Mouse (Mus musculus) B cell, adult (primary cell): ENCODE data around the gene Olfr204. TPM values are rescaled to one million over a fixed set of nuclear protein-coding genes. Genes with fewer than 3 reads are reported as not detected.

Experiments
- total RNA-seq: library from RNA; stranded (reverse); gene quantifications from 4 replicates; pipeline ENCODE4 v1.2.4, GENCODE M21; 2023; ENCODE audit not compliant: inconsistent age

Gene Olfr204
- total RNA-seq = not detected in 4 replicates

GRCm38 (mm10) chr16:59318148-59318547 is at the start of gene Olfr204:
TSS of gene Olfr204 (minus strand) at chr16:59318248.

GRCm38 (mm10) chr16:59363893-59364292 is 45.8 kb upstream of the Olfr204 start, which contains the start of gene Olfr209:
TSS of gene Olfr209 (minus strand) at chr16:59363993.

DNA sequence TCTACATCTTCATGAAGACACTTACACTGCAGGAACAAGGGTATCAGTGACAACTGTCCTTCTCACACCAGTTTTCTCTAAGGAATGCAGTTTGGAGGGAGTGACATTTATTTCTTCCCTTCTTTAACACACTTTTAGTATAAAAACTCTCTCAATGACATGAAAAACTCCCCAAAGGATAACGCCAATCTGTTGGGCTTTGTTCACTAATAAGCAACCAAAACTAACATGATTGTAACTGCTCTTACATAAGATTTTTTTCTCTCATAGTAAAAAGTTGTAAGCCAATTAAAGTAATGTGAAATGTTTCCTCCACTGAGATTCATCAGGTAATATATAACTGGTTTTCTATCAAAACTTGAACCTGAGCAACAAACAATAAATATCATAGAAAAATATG is 31.1 kb upstream of the Olfr204 start, which contains the start of gene Olfr206:
Gene Olfr206, minus strand, starts transcription at position 101 of the 400 bp plus-strand sequence.

GRCm38 (mm10) chr16:59331038-59331437 is 13.0 kb upstream of the Olfr204 start, which contains the start of gene Olfr205:
TSS of gene Olfr205 (minus strand) at chr16:59331138.

GRCm38 (mm10) chr16:59298581-59298980 is 19.5 kb downstream of the Olfr204 start, which contains the start of gene Olfr203:
TSS of gene Olfr203 (plus strand) at chr16:59298881.

GRCm38 (mm10) chr16:59286693-59287092 is 31.4 kb downstream of the Olfr204 start, which contains the start of gene Olfr202:
TSS of gene Olfr202 (minus strand) at chr16:59286793.

DNA sequence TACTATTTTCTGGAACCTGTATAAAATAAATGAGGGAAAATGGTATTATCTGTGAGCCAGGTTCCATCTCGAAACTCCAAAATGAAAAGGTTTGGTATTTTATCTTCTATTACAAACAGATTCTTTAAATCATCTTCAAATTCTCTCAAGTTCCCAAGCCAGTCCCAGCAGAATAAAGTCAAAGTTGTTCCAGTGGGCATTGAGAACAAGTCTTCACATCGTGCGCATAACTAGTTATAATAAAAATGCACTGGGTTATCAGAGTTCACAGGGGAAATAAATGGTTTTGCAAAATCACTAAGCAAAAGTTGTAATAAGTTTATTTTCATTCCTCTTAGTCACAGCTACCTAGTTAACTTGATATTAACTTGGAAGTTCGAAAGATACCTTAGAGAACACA is 45.5 kb downstream of the Olfr204 start, which contains the start of gene Olfr201:
Gene Olfr201, minus strand, starts transcription at position 101 of the 400 bp plus-strand sequence.

Other genes with a start within 250 kb of the Olfr204 start
- gene Olfr190, start 240.2 kb downstream of the Olfr204 start, total RNA-seq = not detected in 4 replicates
- gene Olfr191, start 228.4 kb downstream of the Olfr204 start, total RNA-seq = not detected in 4 replicates
- gene Olfr193, start 206.4 kb downstream of the Olfr204 start, total RNA-seq = not detected in 4 replicates
- gene Olfr194, start 197.2 kb downstream of the Olfr204 start, total RNA-seq = not detected in 4 replicates
- gene Olfr195, start 171.2 kb downstream of the Olfr204 start, total RNA-seq = not detected in 4 replicates
- not detected in 4 replicates for gene Olfr196, start 147.8 kb downstream of the Olfr204 start, total RNA-seq
- not detected in 4 replicates for gene Olfr198, start 114.7 kb downstream of the Olfr204 start, total RNA-seq
- gene Olfr199, start 98.5 kb downstream of the Olfr204 start, total RNA-seq = not detected in 4 replicates
- not detected in 4 replicates for gene Olfr201, start 45.6 kb downstream of the Olfr204 start, total RNA-seq
- not detected in 4 replicates for gene Olfr202, start 31.5 kb downstream of the Olfr204 start, total RNA-seq
- not detected in 4 replicates for gene Olfr203, start 19.4 kb downstream of the Olfr204 start, total RNA-seq
- gene Olfr205, start 12.9 kb upstream of the Olfr204 start, total RNA-seq = not detected in 4 replicates
- gene Olfr206, start 31.0 kb upstream of the Olfr204 start, total RNA-seq = not detected in 4 replicates
- not detected in 4 replicates for gene Olfr209, start 45.7 kb upstream of the Olfr204 start, total RNA-seq
- gene Gabrr3, start 89.1 kb upstream of the Olfr204 start, total RNA-seq = not detected in 4 replicates
- gene Riox2, start 153.5 kb upstream of the Olfr204 start, total RNA-seq = 30.6 to 38.7 TPM (median 32.8 TPM) in 4 replicates